Mouse (Mus musculus): ENCODE results near the gene Sorcs2.

Gene Sorcs2

GRCm38 (mm10) chr5:36230301-36230780, 167.6 kb downstream of the Sorcs2 start:
- DNase-seq (ENCODE audit: low read depth, low spot score) = no peak

GRCm38 (mm10) chr5:36228405-36229370, 169.3 kb downstream of the Sorcs2 start:
- DNase-seq (ENCODE audit: low read depth, low spot score) = peak; percentile 29

- no peak for DNase-seq (ENCODE audit: low read depth, low spot score)
Measured at GRCm38 (mm10) chr5:36226296-36226695, 171.6 kb downstream of the Sorcs2 start.

GRCm38 (mm10) chr5:36225855-36226254, 172.1 kb downstream of the Sorcs2 start:
- no peak for DNase-seq (ENCODE audit: low read depth, low spot score)

GRCm38 (mm10) chr5:36223787-36224186, 174.2 kb downstream of the Sorcs2 start:
- peak; percentile 27 for DNase-seq (ENCODE audit: low read depth, low spot score)

- DNase-seq (ENCODE audit: low read depth, low spot score) = no peak
Measured at GRCm38 (mm10) chr5:36220626-36221025, 177.3 kb downstream of the Sorcs2 start.

- DNase-seq (ENCODE audit: low read depth, low spot score) = no peak
Measured at GRCm38 (mm10) chr5:36220105-36220504, 177.8 kb downstream of the Sorcs2 start.

- no peak for DNase-seq (ENCODE audit: low read depth, low spot score)
Measured at GRCm38 (mm10) chr5:36213310-36213709, 184.6 kb downstream of the Sorcs2 start.

- no peak for DNase-seq (ENCODE audit: low read depth, low spot score)
Measured at GRCm38 (mm10) chr5:36208803-36209202, 189.1 kb downstream of the Sorcs2 start.

- no peak for DNase-seq (ENCODE audit: low read depth, low spot score)
Measured at GRCm38 (mm10) chr5:36205397-36205796, 192.5 kb downstream of the Sorcs2 start.

GRCm38 (mm10) chr5:36203916-36204315, 194.0 kb downstream of the Sorcs2 start, which contains the start of gene Psapl1:
Gene Psapl1, plus strand, starts transcription at chr5:36204021.
- no peak for DNase-seq (ENCODE audit: low read depth, low spot score)

- DNase-seq (ENCODE audit: low read depth, low spot score) = no peak
Measured at GRCm38 (mm10) chr5:36203421-36203820, 194.5 kb downstream of the Sorcs2 start.

- no peak for DNase-seq (ENCODE audit: low read depth, low spot score)
Measured at GRCm38 (mm10) chr5:36202781-36203180, 195.2 kb downstream of the Sorcs2 start.

GRCm38 (mm10) chr5:36199519-36199918, 198.4 kb downstream of the Sorcs2 start:
- no peak for DNase-seq (ENCODE audit: low read depth, low spot score)

- no peak for DNase-seq (ENCODE audit: low read depth, low spot score)
Measured at GRCm38 (mm10) chr5:36195436-36195835, 202.5 kb downstream of the Sorcs2 start.

GRCm38 (mm10) chr5:36194631-36195030, 203.3 kb downstream of the Sorcs2 start:
- DNase-seq (ENCODE audit: low read depth, low spot score) = no peak

GRCm38 (mm10) chr5:36192677-36193076, 205.3 kb downstream of the Sorcs2 start:
- DNase-seq (ENCODE audit: low read depth, low spot score) = no peak

- no peak for DNase-seq (ENCODE audit: low read depth, low spot score)
Measured at GRCm38 (mm10) chr5:36191876-36192275, 206.1 kb downstream of the Sorcs2 start.

- DNase-seq (ENCODE audit: low read depth, low spot score) = no peak
Measured at GRCm38 (mm10) chr5:36191285-36191684, 206.7 kb downstream of the Sorcs2 start.

GRCm38 (mm10) chr5:36188310-36188709, 209.6 kb downstream of the Sorcs2 start:
- DNase-seq (ENCODE audit: low read depth, low spot score) = no peak

GRCm38 (mm10) chr5:36186294-36187053, 211.5 kb downstream of the Sorcs2 start:
- DNase-seq (ENCODE audit: low read depth, low spot score) = no peak

GRCm38 (mm10) chr5:36182326-36182725, 215.6 kb downstream of the Sorcs2 start:
- DNase-seq (ENCODE audit: low read depth, low spot score) = no peak

All from retina, postnatal 7 days (tissue).